Mouse (Mus musculus) adrenal gland, adult 2 months (tissue): Measurements from ENCODE around the gene C730034F03Rik. TPM values are rescaled to one million over a fixed set of nuclear protein-coding genes. Genes with fewer than 3 reads are reported as not detected.
A peak's percentile ranks its signal among the peaks of the same experiment; 100 is the strongest.

Experiments used
- DNase-seq: peaks from one replicate; pipeline ENCODE4 v3.0.0; 2021
- polyA plus RNA-seq: library from polyadenylated mRNA; depleted of rRNA; stranded (reverse); fragments of >200 nt; gene quantifications from 2 replicates; pipeline ENCODE4 v1.2.3, GENCODE M21; 2012; rRNA removed
- total RNA-seq, 2 experiments: library from RNA; stranded (reverse); gene quantifications; 2 replicates each; pipeline ENCODE4 v1.2.3; 2021

Gene C730034F03Rik
- total and polyA plus RNA-seq, 3 experiments = 0.52 to 2.3 (median 0.95) TPM

DNA sequence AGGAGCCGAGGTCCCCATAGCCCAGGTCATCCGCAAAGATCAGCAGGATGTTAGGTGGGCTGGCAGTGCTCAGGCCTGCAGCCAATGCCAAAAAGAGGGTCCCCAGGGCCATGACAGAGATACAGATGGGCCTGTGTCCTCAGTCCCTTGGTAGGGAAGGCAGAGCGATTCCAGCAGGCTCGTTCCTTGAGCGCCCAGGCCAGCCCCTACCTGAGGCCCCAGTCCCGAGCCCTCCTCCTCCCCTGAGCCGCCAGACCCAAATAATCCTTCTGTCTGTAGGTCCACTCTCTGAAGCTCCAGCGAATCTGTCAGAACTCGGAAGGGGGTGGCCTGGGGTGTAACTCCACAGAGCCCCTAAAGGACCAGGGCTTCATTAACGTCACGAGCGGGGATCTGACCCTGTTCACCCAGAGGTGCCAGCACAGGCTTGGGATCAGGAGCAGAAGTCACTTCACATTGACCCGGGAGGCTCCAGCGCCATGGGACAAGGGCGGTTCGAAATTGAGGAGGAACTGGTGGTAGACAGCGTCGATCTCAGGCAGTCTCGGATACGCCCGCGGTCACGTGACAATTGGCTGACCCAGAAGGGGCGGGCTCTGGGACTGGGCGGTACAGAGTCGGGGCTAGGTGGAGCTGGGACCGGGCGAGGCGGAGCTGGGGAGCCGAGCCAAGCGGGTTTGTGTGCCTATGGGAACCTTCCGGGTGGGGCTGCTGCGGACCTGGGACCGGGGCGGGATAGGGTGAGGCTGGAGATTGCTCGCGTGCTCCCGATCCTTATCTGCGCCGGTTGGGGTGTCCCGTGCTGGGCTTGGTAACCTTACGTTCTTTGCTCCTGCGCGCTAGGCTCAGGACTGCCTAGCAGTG lies 46.5 kb downstream of the C730034F03Rik start:
- DNase-seq = peak; percentile 97

DNA sequence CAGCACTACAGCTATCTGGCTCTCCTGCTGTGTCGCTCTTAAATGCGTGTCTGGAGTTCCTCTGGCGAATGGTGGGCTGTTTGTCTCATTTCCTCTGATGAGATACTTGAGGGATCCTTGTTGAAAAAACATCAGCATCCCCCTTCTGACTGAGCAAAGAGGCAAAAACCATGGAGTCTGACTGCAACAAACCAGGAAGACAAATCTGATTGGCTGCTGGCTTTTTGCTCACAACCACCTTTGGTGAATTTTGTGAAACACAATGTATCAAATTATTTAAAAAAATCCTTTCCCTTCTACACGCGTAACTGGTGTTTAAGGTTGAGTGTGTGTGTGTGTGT lies 47.1 kb downstream of the C730034F03Rik start:
- no peak for DNase-seq

- peak; percentile 66 for DNase-seq
Measured at GRCm38 (mm10) chr15:89477091-89477491, 47.7 kb downstream of the C730034F03Rik start, which contains the start of gene Arsa. Arsa (minus strand) TSS chr15:89477425.

GRCm38 (mm10) chr15:89477806-89478205 lies 48.4 kb downstream of the C730034F03Rik start:
- DNase-seq = no peak

GRCm38 (mm10) chr15:89478622-89479021 lies 49.2 kb downstream of the C730034F03Rik start:
- DNase-seq = no peak

Other genes with a start within 250 kb of the C730034F03Rik start
- 100 to 1,000 TPM in 1 of 2 experiments, 10 to 100 TPM in 1; 94.8 to 118 TPM for gene Plxnb2, start 248.8 kb upstream of the C730034F03Rik start, total RNA-seq
- 168 and 182 TPM in 2 replicates for gene Plxnb2, start 248.8 kb upstream of the C730034F03Rik start, polyA plus RNA-seq
- gene Dennd6b, start 233.1 kb upstream of the C730034F03Rik start, total RNA-seq = 1 to 10 TPM; 5.2 to 5.7 TPM
- 24.0 and 24.9 TPM in 2 replicates for gene Dennd6b, start 233.1 kb upstream of the C730034F03Rik start, polyA plus RNA-seq
- gene Ppp6r2, start 218.0 kb upstream of the C730034F03Rik start, total RNA-seq = 10 to 100 TPM; 38.6 to 54.4 TPM
- gene Ppp6r2, start 218.0 kb upstream of the C730034F03Rik start, polyA plus RNA-seq = 565 and 749 TPM in 2 replicates
- gene Sbf1, start 114.3 kb upstream of the C730034F03Rik start, total RNA-seq = 10 to 100 TPM; 75.8 to 80.8 TPM
- gene Sbf1, start 114.3 kb upstream of the C730034F03Rik start, polyA plus RNA-seq = 171 and 187 TPM in 2 replicates
- not detected for gene Adm2, start 106.9 kb upstream of the C730034F03Rik start, total RNA-seq
- 0.17 TPM in 1 of 2 replicates, not detected in the other for gene Adm2, start 106.9 kb upstream of the C730034F03Rik start, polyA plus RNA-seq
- gene Miox, start 95.2 kb upstream of the C730034F03Rik start, total RNA-seq = not detected
- gene Miox, start 95.2 kb upstream of the C730034F03Rik start, polyA plus RNA-seq = 0.21 and 0.92 TPM in 2 replicates
- gene Lmf2, start 73.9 kb upstream of the C730034F03Rik start, total RNA-seq = 10 to 100 TPM; 37.1 to 40.2 TPM
- gene Lmf2, start 73.9 kb upstream of the C730034F03Rik start, polyA plus RNA-seq = 58.0 and 63.1 TPM in 2 replicates
- gene Ncaph2, start 73.9 kb upstream of the C730034F03Rik start, total RNA-seq = 10 to 100 TPM; 61.7 to 74.8 TPM
- 101 and 102 TPM in 2 replicates for gene Ncaph2, start 73.9 kb upstream of the C730034F03Rik start, polyA plus RNA-seq
- gene Sco2, start 55.7 kb upstream of the C730034F03Rik start, total RNA-seq = 10 to 100 TPM; 33.9 to 36.2 TPM
- 68.5 and 73.3 TPM in 2 replicates for gene Sco2, start 55.7 kb upstream of the C730034F03Rik start, polyA plus RNA-seq
- under 1 TPM in 1 of 2 experiments, not detected in 1; 0.26 TPM for gene Tymp, start 52.5 kb upstream of the C730034F03Rik start, total RNA-seq
- gene Tymp, start 52.5 kb upstream of the C730034F03Rik start, polyA plus RNA-seq = 9.9 and 10.1 TPM in 2 replicates
- gene Odf3b, start 50.3 kb upstream of the C730034F03Rik start, total RNA-seq = under 1 TPM in 1 of 2 experiments, not detected in 1; 0.52 TPM
- 2.0 TPM in 2 replicates for gene Odf3b, start 50.3 kb upstream of the C730034F03Rik start, polyA plus RNA-seq
- gene Klhdc7b, start 44.7 kb upstream of the C730034F03Rik start, total RNA-seq = not detected
- not detected in 2 replicates for gene Klhdc7b, start 44.7 kb upstream of the C730034F03Rik start, polyA plus RNA-seq
- gene Syce3, start 19.1 kb upstream of the C730034F03Rik start, total RNA-seq = not detected
- not detected in 2 replicates for gene Syce3, start 19.1 kb upstream of the C730034F03Rik start, polyA plus RNA-seq
- gene Cpt1b, start 3.7 kb upstream of the C730034F03Rik start, total RNA-seq = 100 to 1,000 TPM; 139 to 200 TPM
- 116 and 120 TPM in 2 replicates for gene Cpt1b, start 3.7 kb upstream of the C730034F03Rik start, polyA plus RNA-seq
- 1 to 10 TPM in 1 of 2 experiments, not detected in 1; 5.8 TPM for gene Gm44502, start 107 bp downstream of the C730034F03Rik start, total RNA-seq
- 8.2 and 10.6 TPM in 2 replicates for gene Gm44502, start 107 bp downstream of the C730034F03Rik start, polyA plus RNA-seq
- gene Chkb, start 319 bp downstream of the C730034F03Rik start, total RNA-seq = 10 to 100 TPM; 50.7 to 66.8 TPM
- 39.4 and 52.6 TPM in 2 replicates for gene Chkb, start 319 bp downstream of the C730034F03Rik start, polyA plus RNA-seq
- gene Mapk8ip2, start 24.3 kb downstream of the C730034F03Rik start, total RNA-seq = 10 to 100 TPM in 1 of 2 experiments, 1 to 10 TPM in 1; 8.7 to 10.5 TPM
- 4.4 and 7.1 TPM in 2 replicates for gene Mapk8ip2, start 24.3 kb downstream of the C730034F03Rik start, polyA plus RNA-seq
- 10 to 100 TPM; 16.6 to 24.5 TPM for gene Arsa, start 47.8 kb downstream of the C730034F03Rik start, total RNA-seq
- 57.6 and 67.8 TPM in 2 replicates for gene Arsa, start 47.8 kb downstream of the C730034F03Rik start, polyA plus RNA-seq
- 10 to 100 TPM; 32.7 to 36.9 TPM for gene Shank3, start 70.0 kb downstream of the C730034F03Rik start, total RNA-seq
- 50.9 and 64.1 TPM in 2 replicates for gene Shank3, start 70.0 kb downstream of the C730034F03Rik start, polyA plus RNA-seq
- gene Acr, start 138.7 kb downstream of the C730034F03Rik start, total RNA-seq = under 1 TPM in 1 of 2 experiments, not detected in 1; 0.26 TPM
- 1.3 and 1.5 TPM in 2 replicates for gene Acr, start 138.7 kb downstream of the C730034F03Rik start, polyA plus RNA-seq
- 10 to 100 TPM in 1 of 2 experiments, 1 to 10 TPM in 1; 8.6 to 10.3 TPM for gene Rabl2, start 162.3 kb downstream of the C730034F03Rik start, total RNA-seq
- 6.4 and 7.2 TPM in 2 replicates for gene Rabl2, start 162.3 kb downstream of the C730034F03Rik start, polyA plus RNA-seq